Mouse (Mus musculus) limb, embryonic 14.5 days (tissue): Measurements from ENCODE around the gene Anks1. TPM values are rescaled to one million over a fixed set of nuclear protein-coding genes. Genes with fewer than 3 reads are reported as not detected.

ENCODE experiments used
- ATAC-seq: fragments of 200-750 bp; cut with Nextera tagmentation; 2 replicates; pipeline ENCODE4 v1.8.0; 2017; ENCODE audit warnings: low read depth, moderate number of reproducible peaks, moderate TSS enrichment; ENCODE audit not compliant: low FRiP score
- DNase-seq: peaks from one replicate; pipeline ENCODE4 v3.0.0-alpha.2; 2015; ENCODE audit warnings: low spot score
- H3K27ac ChIP-seq: fragments of 300-500 bp; sonication (generic); replicated peaks from 2 replicates; pipeline ENCODE4 v1.5.1; 2014; ENCODE audit warnings: low read depth, mild to moderate bottlenecking, low read length, moderate library complexity, mixed read lengths
- H3K27me3 ChIP-seq: fragments of 300-500 bp; sonication (generic); 2 replicates; pipeline ENCODE4 v1.6.1; 2014; ENCODE audit warnings: low read length, mixed read lengths; ENCODE audit not compliant: control insufficient read depth, insufficient read depth
- H3K36me3 ChIP-seq: fragments of 300-500 bp; sonication (generic); 2 replicates; pipeline ENCODE4 v1.6.1; 2014; ENCODE audit warnings: mild to moderate bottlenecking, low read length, moderate library complexity, mixed read lengths; ENCODE audit not compliant: control insufficient read depth, insufficient read depth
- H3K4me1 ChIP-seq: fragments of 300-500 bp; sonication (generic); 2 replicates; pipeline ENCODE4 v1.6.1; 2014; ENCODE audit warnings: antibody characterized with exemption, low read length, mixed read lengths; ENCODE audit not compliant: control insufficient read depth, insufficient read depth
- H3K4me2 ChIP-seq: fragments of 300-500 bp; sonication (generic); replicated peaks from 2 replicates; pipeline ENCODE4 v1.6.1; 2014; ENCODE audit warnings: low read depth, mild to moderate bottlenecking, low read length, moderate library complexity; ENCODE audit not compliant: severe bottlenecking
- H3K4me3 ChIP-seq: fragments of 300-500 bp; sonication (generic); replicated peaks from 2 replicates; pipeline ENCODE4 v1.5.1; 2014; ENCODE audit warnings: low read length
- H3K9ac ChIP-seq: fragments of 300-500 bp; sonication (generic); 2 replicates; pipeline ENCODE4 v1.6.1; 2014; ENCODE audit warnings: mild to moderate bottlenecking, low read depth, low read length, moderate library complexity; ENCODE audit not compliant: severe bottlenecking
- H3K9me3 ChIP-seq: fragments of 300-500 bp; sonication (generic); 2 replicates; pipeline ENCODE4 v1.6.1; 2016; ENCODE audit warnings: low read length; ENCODE audit not compliant: control insufficient read depth
- POLR2A ChIP-seq: fragments of 200-500 bp; IDR thresholded peaks from 2 replicates; pipeline ENCODE4 v1.8.0; 2012; ENCODE audit warnings: inconsistent platforms, mild to moderate bottlenecking, moderate library complexity, borderline replicate concordance; ENCODE audit not compliant: insufficient read depth, insufficient read length; ENCODE audit errors: extremely low read depth
- WGBS: fragments of 180-500 bp; shearing (Covaris S2); extraction: QIAGEN DNeasy Blood & Tissue Kit; methylation state at CpG from one replicate; pipeline ENCODE4 v1.1.7; 2014; 5-methylcytosine and 5-hydroxymethylcytosine counted together
- polyA plus RNA-seq, 2 experiments: library from polyadenylated mRNA; depleted of rRNA in 1 of 2; stranded (reverse) in 1 of 2; unstranded in 1 of 2; fragments of >200 nt; fragmentation: Nextera tagmentation in 1 of 2; extraction: Ambion mirVana in 1 of 2; gene quantifications; 2 replicates each; pipeline versions ENCODE4 v1.2.1 to v1.2.3; 2012 to 2014

The Anks1 gene
- polyA plus RNA-seq, 2 experiments: 14.6 to 40.6 TPM

GRCm38 (mm10) chr17:27907512-27908205 is 1.4 kb upstream of the Anks1 start:
- H3K9me3 ChIP-seq: no peaks in the 10 kb centered on the region
- peaks cover 19% of the 10 kb centered on the region for H3K36me3 ChIP-seq
- H3K27ac ChIP-seq: peak overlapping the region; percentile 89
- TF ChIP-seq POLR2A: peak; percentile 57; the same call in 1 of the 2 replicates
- no peaks in the 10 kb centered on the region for H3K27me3 ChIP-seq
- peak overlapping the region; percentile 96 for H3K4me3 ChIP-seq
- H3K4me1 ChIP-seq: peaks cover 17% of the 10 kb centered on the region
- peak; percentile 70 for ATAC-seq
- peak overlapping the region; percentile 84 for H3K9ac ChIP-seq
- under 1% methylated on average over 45 of the region's 45 CpGs for WGBS
- peak overlapping the region; percentile 71 for H3K4me2 ChIP-seq
- DNase-seq: peak; percentile 95

- Histone ChIP-seq H3K36me3 (peaks cover 13% of the 10 kb centered on the region), H3K27me3 (no peaks in the 10 kb centered on the region), H3K4me3 (peak overlapping the region; percentile 96), H3K9ac (peak overlapping the region; percentile 85), H3K4me2 (peak overlapping the region; percentile 71), H3K9me3 (no peaks in the 10 kb centered on the region), H3K27ac (peak overlapping the region; percentile 89), H3K4me1 (peaks cover 17% of the 10 kb centered on the region)
- TF ChIP-seq POLR2A: no peak
- under 1% methylated on average over 12 of the region's 12 CpGs for WGBS
- ATAC-seq: no peak
- DNase-seq: peak; percentile 29
These were observed 759 bp upstream of the Anks1 start for GRCm38 (mm10) chr17:27908206-27908887.

GRCm38 (mm10) chr17:27909622-27910500 is 755 bp downstream of the Anks1 start, which contains the start of gene Taf11:
Gene Taf11, minus strand, starts transcription at chr17:27909844.
- H3K9me3 ChIP-seq: no peaks in the 10 kb centered on the region
- TF ChIP-seq POLR2A: no peak
- H3K9ac ChIP-seq: peak within 1 kb of the TSS; percentile 85
- 3% methylated on average over 30 of the region's 53 CpGs for WGBS
- H3K36me3 ChIP-seq: peaks cover 6% of the 10 kb centered on the region; the same call in 1 of the 2 replicates
- ATAC-seq: no peak; the same call in 1 of the 2 replicates
- peak within 1 kb of the TSS; percentile 71 for H3K4me2 ChIP-seq
- peaks cover 17% of the 10 kb centered on the region for H3K4me1 ChIP-seq
- H3K27me3 ChIP-seq: no peaks in the 10 kb centered on the region
- peak; percentile 18 for DNase-seq
- H3K4me3 ChIP-seq: peak within 1 kb of the TSS; percentile 96
- peak within 1 kb of the TSS; percentile 89 for H3K27ac ChIP-seq

GRCm38 (mm10) chr17:27911371-27911770 is 2.3 kb downstream of the Anks1 start:
- Histone ChIP-seq H3K9ac (no peak overlapping the region), H3K27me3 (no peaks in the 10 kb centered on the region), H3K27ac (no peak overlapping the region), H3K9me3 (no peaks in the 10 kb centered on the region), H3K4me2 (no peak overlapping the region), H3K4me3 (no peak overlapping the region), H3K4me1 (peaks cover 17% of the 10 kb centered on the region), H3K36me3 (no peaks in the 10 kb centered on the region; the same call in 1 of the 2 replicates)
- DNase-seq (no peak), ATAC-seq (no peak)
- no peak for TF ChIP-seq POLR2A
- 80% methylated on average over 7 of the region's 7 CpGs for WGBS

GRCm38 (mm10) chr17:27914742-27915141 is 5.6 kb downstream of the Anks1 start:
- peaks cover 13% of the 10 kb centered on the region; the same call in 1 of the 2 replicates for H3K4me1 ChIP-seq
- H3K27me3 ChIP-seq: no peaks in the 10 kb centered on the region
- no peak overlapping the region for H3K4me2 ChIP-seq
- no peak for TF ChIP-seq POLR2A
- ATAC-seq (no peak), DNase-seq (no peak)
- H3K9ac ChIP-seq: no peak overlapping the region
- no peak overlapping the region for H3K4me3 ChIP-seq
- no peaks in the 10 kb centered on the region; the same call in 1 of the 2 replicates for H3K36me3 ChIP-seq
- no peak overlapping the region for H3K27ac ChIP-seq
- H3K9me3 ChIP-seq: no peaks in the 10 kb centered on the region
- WGBS: 74% methylated on average over 4 of the region's 4 CpGs
